Mouse (Mus musculus): ENCODE measurements around the gene Churc1.

The Churc1 gene

DNA sequence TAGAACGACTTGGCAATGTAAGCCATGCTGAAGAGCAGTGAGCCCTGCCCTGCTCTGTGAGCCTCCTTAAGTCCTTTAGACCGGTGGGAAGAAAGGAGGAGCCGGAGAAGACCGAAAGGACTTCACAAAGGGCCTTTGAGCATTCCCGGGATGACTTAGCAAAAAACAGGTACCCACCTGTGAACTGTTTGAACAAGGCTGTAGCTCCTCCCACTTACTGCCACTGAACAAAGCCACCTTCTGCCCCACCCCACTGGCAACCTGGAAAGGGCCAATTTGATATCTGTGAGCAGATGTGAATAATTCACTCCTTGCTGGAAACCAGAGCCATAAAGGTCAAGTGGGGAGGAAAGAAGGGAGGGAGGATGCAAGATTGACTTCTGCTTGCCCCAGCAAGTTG, 30.0 kb downstream of the Churc1 start, which contains the start of gene Gpx2:
TSS of gene Gpx2 (minus strand) at position 205 of the 400 bp plus-strand sequence.
- no peak for DNase-seq (ENCODE audit: low read depth, low spot score)

DNA sequence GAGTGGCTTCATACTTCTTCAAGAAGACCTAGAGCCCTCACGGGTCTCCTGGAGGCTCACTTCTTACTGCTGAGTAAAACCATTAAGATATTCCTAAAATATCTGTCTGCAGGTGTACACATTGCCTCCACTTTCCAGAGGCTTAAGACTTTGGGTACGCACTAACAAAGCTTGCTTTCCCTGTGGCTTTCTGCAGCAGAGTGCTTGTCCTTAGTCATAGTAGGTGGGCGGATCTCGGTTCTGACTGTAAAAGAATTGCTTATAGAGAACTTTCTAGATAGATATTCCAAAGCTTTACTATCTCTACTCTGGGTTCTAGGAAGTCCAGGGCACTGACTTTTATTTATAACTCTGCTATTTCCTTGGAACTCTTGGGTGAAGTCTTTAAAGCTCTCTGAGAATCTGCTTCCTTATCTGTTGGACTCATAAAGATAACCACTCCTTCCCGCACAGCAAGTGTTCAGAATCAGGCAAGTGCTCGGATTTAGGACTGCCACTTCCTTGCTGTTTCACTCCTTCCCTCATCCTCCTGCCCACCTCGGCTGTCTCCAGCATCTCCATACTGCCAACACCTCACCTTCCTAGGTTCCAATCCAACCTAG, 31.7 kb downstream of the Churc1 start:
- no peak for DNase-seq (ENCODE audit: low read depth, low spot score)

DNA sequence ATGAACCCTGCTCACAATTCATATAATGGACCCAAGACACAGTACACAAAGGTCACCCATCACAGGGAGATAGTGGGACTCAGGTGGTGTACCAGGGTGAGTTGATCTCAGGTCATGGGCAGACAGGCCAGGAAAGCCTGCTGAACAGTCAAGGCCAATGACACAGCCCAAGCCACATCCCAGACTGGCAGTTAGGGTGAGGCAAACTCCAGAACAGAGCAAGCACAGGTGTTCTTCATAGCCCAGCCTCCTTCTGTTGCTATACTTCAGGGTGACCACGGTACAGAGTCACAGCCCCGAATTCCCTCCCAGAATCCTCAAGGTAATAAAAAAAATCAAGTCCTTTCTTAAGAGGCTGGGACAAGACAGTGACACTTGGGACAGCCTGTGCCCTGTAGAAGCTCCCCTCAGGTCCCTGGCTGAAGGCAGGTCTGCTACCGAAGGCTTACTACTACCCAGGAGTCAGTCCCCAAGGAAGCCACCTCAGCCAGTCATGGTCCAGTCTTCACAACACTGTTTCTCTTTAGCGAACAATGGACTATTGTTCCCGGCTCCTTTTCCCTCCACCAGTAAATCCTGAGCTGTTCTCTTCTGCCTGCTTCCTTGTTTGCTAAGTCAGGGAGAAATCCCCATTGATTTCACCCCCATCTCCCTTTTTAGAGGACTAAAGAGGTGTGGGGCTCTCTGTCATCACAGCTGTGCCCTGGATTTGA, 32.8 kb downstream of the Churc1 start:
- DNase-seq (ENCODE audit: low read depth, low spot score) = no peak

DNA sequence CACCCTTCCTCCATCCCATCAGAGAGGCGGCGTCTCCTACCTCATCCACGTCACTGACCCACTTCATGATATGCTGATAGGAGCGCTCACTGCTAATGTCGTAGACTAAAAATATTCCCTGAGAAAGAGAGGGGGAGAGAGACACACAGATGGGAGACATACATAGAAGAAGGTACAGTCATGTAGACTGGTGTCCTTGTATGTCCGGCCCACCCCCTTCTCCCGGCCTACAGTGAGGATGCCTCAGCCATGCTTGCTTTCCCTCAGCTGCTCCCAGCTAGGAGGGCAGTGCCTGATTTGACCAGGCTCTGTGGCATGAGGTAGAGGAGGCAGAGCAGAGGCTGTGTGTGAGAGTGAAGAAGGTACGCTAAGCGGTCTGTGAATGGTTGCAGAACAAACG, 37.7 kb downstream of the Churc1 start:
- DNase-seq (ENCODE audit: low read depth, low spot score) = no peak

DNA sequence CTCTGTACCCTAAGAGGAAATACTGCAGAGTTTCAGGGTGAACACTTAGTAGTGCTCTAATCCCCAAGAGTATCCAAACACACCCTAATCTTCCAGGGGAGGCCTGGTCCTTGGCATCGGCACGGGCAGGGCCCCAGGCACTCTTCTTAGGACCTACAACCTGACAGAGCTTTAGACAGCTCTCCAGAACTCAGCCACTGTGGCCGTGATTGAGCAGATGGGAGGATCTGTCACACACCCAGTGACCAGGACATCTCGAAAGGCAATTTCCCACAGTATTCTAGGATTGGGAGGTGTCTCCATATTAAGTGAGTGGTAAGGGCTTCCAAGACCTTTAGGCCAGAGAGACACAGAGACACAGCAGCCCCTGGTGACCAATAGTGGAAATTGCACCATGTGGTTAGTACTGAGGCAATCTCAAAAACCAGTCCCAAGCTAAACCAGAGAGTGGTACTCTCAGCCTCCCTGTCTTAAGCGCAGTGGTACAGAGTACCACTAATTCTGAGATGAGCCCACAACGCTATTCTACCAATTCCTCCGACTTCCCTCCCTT, 38.4 kb downstream of the Churc1 start:
- no peak for DNase-seq (ENCODE audit: low read depth, low spot score)

DNA sequence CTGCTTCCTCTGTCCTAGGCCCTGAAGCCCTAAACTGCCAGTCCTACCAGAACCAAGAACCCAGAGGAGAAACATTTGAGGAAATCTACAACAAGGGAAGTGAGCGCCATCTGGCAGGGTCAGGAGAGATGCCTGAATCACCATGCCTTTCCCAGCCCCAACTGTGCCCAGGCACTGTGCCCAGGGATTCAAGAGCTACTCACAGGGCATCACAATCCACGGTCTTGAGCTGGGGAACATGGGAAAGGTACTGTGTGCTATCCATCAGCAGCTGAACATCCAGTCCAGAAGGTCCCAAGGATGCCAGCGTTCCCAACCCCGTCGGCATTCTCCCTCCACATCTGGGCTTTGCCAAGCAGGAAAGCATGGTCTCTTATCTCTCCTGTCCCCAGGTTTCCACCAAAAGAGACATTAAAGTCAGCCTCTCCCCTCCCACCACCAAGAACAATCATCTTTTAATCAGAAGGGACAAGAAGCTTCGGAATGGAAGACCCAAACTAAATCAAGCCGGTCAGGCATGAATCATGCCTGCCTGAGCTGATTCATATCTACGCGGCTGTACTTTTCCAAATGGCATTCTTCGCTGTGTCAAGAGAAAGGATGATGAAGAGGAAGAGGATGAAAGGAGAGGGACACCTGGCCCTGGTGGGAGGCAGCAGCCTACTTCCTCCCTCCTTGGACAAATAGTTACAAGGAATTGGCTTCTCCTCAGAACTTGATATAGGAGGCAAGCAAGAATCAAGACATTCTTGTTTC, 39.9 kb downstream of the Churc1 start:
- DNase-seq (ENCODE audit: low read depth, low spot score) = no peak

DNA sequence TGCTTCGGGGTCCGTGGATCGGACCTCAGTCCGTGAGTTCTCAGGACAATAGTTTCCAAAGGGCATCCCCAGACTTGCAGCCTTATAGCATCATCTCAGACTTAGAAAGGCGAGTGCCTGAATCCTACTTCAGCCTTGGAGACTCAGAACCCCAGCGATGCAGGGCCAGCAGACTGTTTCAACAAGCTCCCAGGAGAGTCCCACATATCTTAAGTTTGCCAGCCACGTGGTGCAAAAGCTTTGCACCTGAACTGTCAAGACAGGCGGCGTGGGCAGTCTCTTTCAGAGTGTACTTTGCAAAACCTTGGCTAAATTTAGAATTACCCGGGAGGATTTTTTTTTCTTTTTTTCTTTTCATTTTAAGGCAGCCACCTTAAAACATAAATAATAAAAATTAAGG, 42.5 kb downstream of the Churc1 start:
- no peak for DNase-seq (ENCODE audit: low read depth, low spot score)

DNA sequence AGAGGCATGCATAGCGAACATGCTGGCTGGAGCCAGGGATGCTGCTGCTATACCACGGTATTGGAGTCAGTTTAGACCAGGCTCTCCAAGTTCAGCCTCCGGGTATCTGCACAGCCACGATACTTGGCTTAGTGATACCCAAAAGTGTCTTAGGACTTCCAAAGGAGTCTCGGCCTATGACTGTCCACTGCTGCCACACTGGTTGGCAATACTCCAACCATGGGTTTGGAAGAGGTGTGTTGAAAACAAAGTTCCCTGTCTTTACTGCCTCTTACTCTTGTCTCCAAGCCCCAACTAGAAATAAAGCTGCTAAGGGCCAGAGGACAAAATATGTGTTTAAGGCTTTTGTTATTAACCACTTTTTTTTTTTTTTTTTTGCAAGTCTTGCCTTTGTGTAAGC, 45.2 kb downstream of the Churc1 start:
- DNase-seq (ENCODE audit: low read depth, low spot score) = no peak

DNA sequence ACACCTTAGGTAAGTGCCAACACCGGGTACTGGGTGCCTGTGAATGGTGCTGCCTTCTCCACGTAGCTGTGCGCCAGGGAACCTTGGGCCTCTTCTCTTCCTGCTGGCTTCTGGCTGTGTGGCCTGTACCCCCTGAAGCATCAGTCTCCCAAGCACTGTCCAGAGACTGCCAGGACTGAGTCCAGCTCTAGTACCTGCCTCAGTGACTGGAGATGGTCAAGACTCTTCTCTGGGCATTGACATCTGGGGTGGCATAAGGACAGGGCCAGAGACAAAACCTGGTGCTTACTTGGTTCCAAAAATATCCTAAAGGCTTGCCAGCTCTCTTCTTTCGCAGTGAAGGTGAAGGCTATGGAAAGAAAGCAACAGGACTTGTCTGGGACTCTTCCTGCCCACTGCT, 45.7 kb downstream of the Churc1 start:
- DNase-seq (ENCODE audit: low read depth, low spot score) = no peak

DNA sequence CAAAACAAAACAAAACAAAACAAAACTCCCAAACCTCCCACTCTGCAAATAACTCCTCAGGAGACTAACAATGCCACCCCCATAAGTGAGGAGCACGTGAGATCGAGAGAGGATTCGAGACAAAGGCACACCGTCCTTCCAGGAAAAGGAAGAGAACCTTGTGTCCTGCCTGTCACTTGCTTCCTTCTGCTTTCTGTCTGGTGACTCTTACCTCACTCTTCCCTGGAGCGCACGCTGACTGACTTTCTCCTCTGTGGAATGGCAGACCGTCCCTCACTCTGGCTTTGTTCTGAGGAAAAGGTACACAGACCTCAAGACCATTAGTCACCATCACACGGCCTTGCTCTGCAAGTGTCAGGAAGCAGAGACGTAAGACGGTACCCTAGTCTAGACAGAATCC, 48.2 kb downstream of the Churc1 start:
- DNase-seq (ENCODE audit: low read depth, low spot score) = no peak

DNA sequence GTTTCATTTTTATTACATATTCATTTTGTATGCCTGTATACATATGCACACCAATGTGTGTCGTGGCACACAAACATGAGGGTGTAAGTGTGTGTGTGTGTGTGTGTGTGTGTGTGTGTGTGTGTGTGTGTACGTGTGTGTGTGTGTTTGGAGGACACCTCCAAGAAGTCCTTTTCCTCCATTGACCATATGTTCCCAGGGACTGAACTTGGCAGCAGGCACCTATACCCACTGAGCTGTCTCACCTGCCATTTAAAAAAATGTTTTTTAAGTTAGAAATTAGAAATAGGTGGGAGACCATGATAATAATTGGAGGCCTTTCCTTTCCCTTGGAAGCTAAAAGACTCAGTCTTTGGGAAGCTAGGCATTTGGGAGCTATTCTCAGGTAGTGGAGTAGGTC, 48.8 kb downstream of the Churc1 start:
- no peak for DNase-seq (ENCODE audit: low read depth, low spot score)

DNA sequence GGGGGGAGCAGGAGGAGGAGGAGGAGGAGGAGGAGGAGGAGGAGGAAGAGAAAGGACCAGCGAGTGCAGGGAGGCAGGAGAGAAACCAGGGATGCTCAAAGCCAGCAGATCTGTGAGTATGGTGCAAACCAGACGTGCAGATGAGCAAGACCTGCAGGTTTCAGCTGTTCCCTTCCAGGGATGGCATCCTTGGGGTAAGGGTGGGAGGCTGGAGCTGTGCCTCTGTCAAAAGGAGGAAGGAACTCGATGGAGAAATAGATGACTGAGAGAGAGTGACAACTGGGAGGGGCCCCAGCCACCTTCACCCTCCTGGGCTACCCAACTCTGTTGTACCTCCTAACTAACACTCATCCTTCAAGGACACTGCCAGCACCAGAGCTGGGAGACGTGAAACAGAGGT, 51.4 kb downstream of the Churc1 start:
- no peak for DNase-seq (ENCODE audit: low read depth, low spot score)

DNA sequence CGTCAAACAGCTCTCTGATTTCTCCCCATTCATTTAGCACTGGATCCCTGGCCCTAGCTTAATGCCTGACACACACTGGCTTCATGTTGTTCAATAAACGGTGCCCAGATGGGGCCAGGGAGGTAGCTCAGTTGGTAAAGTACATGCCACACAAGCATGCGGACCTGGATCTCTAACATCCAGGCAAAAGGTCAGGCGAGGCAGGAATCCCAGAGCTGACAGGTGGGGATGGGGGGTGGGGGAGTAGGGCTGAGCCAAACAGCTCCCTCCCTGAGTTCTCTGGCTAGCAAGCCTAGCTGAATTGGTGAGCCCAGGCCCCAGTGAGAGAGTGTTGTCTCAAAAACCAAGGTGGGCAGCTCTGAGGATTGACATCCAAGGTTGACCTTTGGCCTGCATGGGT, 51.8 kb downstream of the Churc1 start:
- DNase-seq (ENCODE audit: low read depth, low spot score) = no peak

DNA sequence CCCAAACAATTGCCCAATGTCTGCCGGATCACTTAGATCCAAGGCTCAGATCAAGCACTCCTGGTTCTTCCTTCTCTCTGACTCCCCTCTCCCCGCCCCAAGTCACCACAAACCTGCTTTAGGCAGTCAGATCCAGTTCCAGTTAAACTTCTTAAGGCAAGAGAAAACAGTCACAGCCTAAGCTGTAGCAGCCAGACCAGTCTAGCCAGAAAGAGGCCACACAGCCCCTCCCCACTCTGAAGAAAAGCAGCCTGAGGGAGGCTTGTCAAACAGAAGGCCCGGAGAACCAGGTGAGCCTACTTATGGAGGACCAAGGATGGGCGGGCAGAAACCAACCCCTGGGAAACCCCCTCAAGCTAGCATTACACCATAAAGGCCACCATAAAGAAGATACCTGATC, 52.8 kb downstream of the Churc1 start:
- DNase-seq (ENCODE audit: low read depth, low spot score) = no peak

DNA sequence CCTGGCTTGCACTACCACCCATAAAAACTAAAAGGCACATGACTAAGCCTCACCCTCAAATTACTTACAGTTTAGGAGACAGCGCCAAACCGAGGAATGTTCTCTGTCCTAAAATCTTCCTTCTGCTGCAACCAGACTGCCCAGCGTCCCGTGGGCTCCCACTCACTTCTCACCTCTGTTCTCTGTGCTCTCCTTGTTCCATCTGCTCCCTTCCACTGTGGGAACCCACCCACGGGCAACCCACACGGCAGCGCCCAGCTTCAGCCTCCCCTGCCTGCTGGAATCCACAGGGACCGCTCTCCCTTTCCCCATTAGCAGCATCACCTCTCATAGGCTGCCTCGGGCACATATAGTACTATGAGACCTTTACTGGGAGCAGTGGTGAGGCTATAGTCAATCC, 53.6 kb downstream of the Churc1 start:
- no peak for DNase-seq (ENCODE audit: low read depth, low spot score)

DNA sequence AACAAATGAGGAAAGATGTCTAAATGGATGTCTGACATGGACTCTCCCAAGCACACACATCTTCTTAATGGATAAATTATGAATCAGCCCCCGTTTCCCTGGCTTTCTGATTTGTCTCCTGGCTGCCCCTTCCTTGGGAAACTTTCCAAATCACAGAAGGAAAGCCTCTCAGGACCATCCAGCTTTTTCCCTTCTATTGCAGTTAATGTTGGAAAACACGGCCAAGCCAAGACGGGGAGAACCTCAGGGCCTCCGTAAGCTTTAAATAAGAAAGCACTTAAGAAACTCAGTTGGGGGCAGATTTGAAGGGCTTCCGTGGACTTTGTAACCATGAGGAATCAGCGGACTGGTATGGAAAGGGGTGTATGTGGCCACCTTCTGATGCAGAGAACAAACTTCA, 54.5 kb downstream of the Churc1 start:
- DNase-seq (ENCODE audit: low read depth, low spot score) = no peak

DNA sequence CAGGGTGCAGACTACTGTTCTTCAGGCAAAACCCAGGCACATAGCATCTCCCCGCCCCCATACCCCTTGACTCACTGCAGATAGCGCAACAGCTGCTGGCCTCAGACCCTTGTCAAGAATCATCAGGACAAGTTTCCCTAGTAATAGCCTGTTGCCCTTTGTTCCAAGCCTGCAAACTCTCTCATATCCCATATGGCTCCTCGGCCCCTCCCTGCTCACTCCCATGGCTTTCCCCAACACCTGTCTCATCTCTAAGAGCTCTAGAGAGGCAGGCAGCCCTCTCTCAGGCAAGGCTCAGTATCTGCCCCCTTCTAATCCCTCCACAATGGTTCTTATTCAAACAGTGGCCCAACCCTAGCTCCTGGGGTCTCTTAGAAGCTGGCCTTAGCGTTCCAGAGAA, 55.3 kb downstream of the Churc1 start:
- no peak for DNase-seq (ENCODE audit: low read depth, low spot score)

DNA sequence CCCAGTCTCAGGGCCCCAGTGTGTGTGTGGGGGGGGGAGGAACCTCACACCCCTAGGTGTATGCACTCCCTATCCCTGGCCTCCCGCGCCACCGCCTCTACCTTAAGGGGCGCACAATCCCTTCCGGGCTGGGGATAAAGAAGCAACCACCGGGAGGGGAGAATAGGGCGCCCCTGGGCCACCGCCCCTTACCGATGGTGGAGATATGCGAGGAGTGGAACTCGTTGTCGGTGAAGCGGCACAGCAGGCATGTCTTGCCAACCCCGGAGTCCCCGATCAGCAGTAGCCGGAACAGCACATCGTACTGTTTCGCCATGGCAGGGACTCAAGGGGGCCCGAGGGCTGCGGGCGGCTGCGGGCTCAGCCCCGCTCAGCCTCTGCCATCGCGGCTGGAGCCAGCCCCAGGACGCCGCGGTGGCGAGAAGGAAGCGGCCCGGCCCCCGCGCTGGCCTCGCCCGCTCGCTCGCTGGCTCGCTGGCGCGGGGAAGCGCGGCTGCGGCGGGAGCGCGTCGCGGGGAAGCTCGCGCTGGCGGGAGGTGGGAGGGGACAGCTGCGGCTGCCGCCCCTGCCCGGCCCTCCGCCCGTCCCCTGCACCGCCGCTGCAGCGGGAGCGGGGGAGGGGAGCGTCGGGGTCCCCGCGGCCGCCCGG, 56.8 kb downstream of the Churc1 start:
- DNase-seq (ENCODE audit: low read depth, low spot score) = no peak

DNA sequence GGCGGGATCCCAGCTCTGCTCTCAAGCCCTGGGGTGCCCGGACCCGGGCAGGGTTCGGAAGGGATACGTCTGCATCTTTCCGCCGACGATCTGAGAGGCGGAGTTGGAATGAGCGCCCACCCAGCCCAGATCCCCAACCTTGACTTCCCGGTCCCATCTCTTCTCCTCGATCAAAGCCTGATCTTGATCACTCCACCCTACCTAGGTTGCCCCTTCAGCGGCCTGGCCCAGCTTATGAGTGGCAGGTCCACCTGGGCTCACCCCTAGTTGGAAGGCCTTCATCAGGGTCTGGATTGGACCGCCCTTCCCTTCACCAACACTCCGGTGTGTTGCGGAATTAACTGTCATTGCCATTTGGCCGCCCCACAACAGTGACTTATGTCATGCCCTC, 57.3 kb downstream of the Churc1 start, which contains the start of gene Rab15:
TSS of gene Rab15 (minus strand) at position 258 of the 391 bp plus-strand sequence.
- no peak for DNase-seq (ENCODE audit: low read depth, low spot score)

DNA sequence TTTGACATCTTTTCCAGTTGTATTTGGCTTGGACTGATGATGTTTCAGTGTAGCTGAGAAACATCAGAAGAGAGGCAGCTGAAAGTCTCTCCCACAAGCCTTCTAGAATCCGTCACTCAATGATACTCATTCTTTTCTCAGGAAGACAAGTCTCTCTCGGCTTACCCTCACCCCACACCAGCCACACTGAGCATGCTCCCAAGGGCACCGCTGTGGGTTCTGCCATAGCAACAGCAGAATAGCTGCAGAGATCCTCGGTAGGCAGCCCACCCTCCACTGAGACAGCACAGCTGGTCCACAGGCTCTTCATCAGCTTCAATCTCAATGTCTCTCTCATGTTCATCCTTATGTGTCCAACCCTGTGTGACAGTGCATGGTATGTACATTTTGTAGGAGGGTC, 59.9 kb downstream of the Churc1 start:
- DNase-seq (ENCODE audit: low read depth, low spot score) = no peak

DNA sequence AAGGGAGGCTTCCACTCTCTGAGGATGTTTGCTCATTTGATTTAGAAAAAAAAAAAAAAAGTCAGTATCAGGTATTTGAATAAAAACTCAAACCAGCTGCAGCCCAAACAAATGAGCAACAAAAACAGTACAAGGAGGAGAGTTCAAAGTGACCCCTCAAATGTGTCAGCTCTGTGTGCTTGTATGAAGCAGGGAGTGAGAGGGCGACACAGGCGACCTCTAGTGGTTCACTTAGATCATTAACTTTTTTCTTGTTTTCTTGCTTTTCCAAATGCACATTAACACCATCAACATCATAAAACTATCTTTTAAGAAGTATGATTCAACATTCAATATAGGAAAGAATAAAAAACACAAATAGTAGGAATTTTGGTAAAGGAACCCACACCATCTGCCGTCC, 67.4 kb downstream of the Churc1 start:
- peak; percentile 23 for DNase-seq (ENCODE audit: low read depth, low spot score)
